Mouse (Mus musculus) testis, adult 2 months (tissue): ENCODE data around the gene Ddx10. TPM values are rescaled to one million over a fixed set of nuclear protein-coding genes. Genes with fewer than 3 reads are reported as not detected.

Experiments used
- H3K27ac ChIP-seq: fragments of 200-500 bp; 2 replicates; pipeline ENCODE4 v1.5.1; 2012; ENCODE audit warnings: low read depth, low read length; ENCODE audit not compliant: control insufficient read depth, insufficient read depth
- H3K27me3 ChIP-seq: fragments of 200-500 bp; 2 replicates; pipeline ENCODE4 v1.6.1; 2012; ENCODE audit warnings: mild to moderate bottlenecking, low read length, moderate library complexity; ENCODE audit not compliant: control insufficient read depth, insufficient read depth
- H3K36me3 ChIP-seq: fragments of 200-500 bp; 2 replicates; pipeline ENCODE4 v1.6.1; 2012; ENCODE audit warnings: mild to moderate bottlenecking, low read length; ENCODE audit not compliant: control insufficient read depth, insufficient read depth
- H3K4me1 ChIP-seq: fragments of 200-500 bp; 2 replicates; pipeline ENCODE4 v1.6.1; 2012; ENCODE audit warnings: low read length; ENCODE audit not compliant: control insufficient read depth, insufficient read depth
- H3K4me3 ChIP-seq: fragments of 200-500 bp; 2 replicates; pipeline ENCODE4 v1.5.1; 2012; ENCODE audit warnings: low read depth, mild to moderate bottlenecking, low read length, moderate library complexity, mixed read lengths; ENCODE audit not compliant: control insufficient read depth
- CTCF ChIP-seq: fragments of 200-500 bp; IDR thresholded peaks from 2 replicates; pipeline ENCODE4 v1.5.1; 2012; ENCODE audit warnings: low read depth, mild to moderate bottlenecking, inconsistent platforms, low read length, moderate library complexity; ENCODE audit not compliant: control insufficient read depth, insufficient read depth, insufficient replicate concordance
- POLR2A ChIP-seq: fragments of 200-500 bp; IDR thresholded peaks from 2 replicates; pipeline ENCODE4 v1.6.1; 2012; ENCODE audit warnings: low read depth, mild to moderate bottlenecking, inconsistent platforms, low read length, moderate library complexity; ENCODE audit not compliant: control insufficient read depth
- polyA plus RNA-seq: library from polyadenylated mRNA; depleted of rRNA; stranded (reverse); fragments of >200 nt; gene quantifications from 2 replicates; pipeline ENCODE4 v1.2.3, GENCODE M21; 2012

Ddx10 gene
- polyA plus RNA-seq, 1 experiment = 4.5 TPM

- TF ChIP-seq POLR2A = no peak
- TF ChIP-seq CTCF = no peak
- no peak overlapping the region for H3K27ac ChIP-seq
- no peaks in the 10 kb centered on the region for H3K4me1 ChIP-seq
- no peak overlapping the region for H3K4me3 ChIP-seq
- no peaks in the 10 kb centered on the region for H3K36me3 ChIP-seq
- H3K27me3 ChIP-seq = no peaks in the 10 kb centered on the region
These were observed 23.6 kb upstream of the Ddx10 start for GRCm38 (mm10) chr9:53271281-53272022.

GRCm38 (mm10) chr9:53269466-53269755 lies 21.6 kb upstream of the Ddx10 start:
- no peaks in the 10 kb centered on the region for H3K36me3 ChIP-seq
- H3K27ac ChIP-seq = no peak overlapping the region
- H3K27me3 ChIP-seq = no peaks in the 10 kb centered on the region
- no peaks in the 10 kb centered on the region for H3K4me1 ChIP-seq
- no peak overlapping the region for H3K4me3 ChIP-seq
- TF ChIP-seq CTCF (no peak), POLR2A (no peak)

DNA sequence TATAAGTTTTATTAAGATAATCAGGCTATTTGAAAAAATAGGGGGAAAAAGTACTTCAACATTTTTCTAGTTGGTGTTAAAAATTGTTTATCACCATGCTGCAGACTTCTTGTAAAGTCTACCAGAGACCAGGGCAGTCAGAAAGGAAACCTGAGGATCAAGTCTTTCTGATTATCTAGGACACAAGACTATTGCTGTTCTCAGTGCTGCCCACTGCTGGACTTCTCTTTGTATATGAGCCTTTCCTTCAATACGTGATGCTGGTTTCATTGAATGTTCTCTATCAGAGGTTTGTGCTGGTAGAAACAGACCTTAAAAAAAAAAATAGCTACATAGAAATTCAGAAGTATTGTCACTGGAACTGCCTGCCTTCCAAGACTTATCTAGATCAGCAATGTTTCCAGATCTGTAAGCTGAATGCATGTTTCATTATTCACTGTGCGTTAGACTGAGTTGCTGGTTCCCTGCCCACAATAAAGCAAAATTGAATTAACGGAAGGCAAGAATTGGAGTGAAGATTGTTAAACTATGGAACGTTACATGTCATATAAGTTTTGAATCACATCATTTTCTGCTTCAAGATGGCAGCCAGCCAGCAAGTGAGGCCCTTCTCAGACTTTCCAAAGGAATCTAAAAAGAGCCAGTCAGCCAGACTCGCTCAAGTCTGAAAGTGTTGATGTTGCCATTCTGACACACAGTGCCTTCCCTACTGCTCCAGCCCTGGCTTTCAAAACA lies 21.0 kb upstream of the Ddx10 start:
- Histone ChIP-seq H3K36me3 (no peaks in the 10 kb centered on the region), H3K27ac (no peak overlapping the region), H3K4me3 (no peak overlapping the region), H3K27me3 (no peaks in the 10 kb centered on the region), H3K4me1 (no peaks in the 10 kb centered on the region)
- no peak for TF ChIP-seq POLR2A
- TF ChIP-seq CTCF = no peak

- Histone ChIP-seq H3K36me3 (no peaks in the 10 kb centered on the region), H3K4me3 (no peak overlapping the region), H3K27ac (no peak overlapping the region), H3K27me3 (no peaks in the 10 kb centered on the region), H3K4me1 (no peaks in the 10 kb centered on the region)
- TF ChIP-seq POLR2A (no peak), CTCF (no peak)
These were observed 20.2 kb upstream of the Ddx10 start for GRCm38 (mm10) chr9:53268036-53268435.

GRCm38 (mm10) chr9:53265589-53265988 lies 17.7 kb upstream of the Ddx10 start:
- TF ChIP-seq CTCF (no peak), POLR2A (no peak)
- H3K4me3 ChIP-seq = no peak overlapping the region; the same call in 1 of the 2 replicates
- no peaks in the 10 kb centered on the region for H3K4me1 ChIP-seq
- no peaks in the 10 kb centered on the region for H3K36me3 ChIP-seq
- no peaks in the 10 kb centered on the region for H3K27me3 ChIP-seq
- no peak overlapping the region for H3K27ac ChIP-seq

- peak overlapping the region; percentile 55 for H3K4me3 ChIP-seq
- no peak overlapping the region for H3K27ac ChIP-seq
- no peaks in the 10 kb centered on the region for H3K36me3 ChIP-seq
- TF ChIP-seq POLR2A (no peak), CTCF (no peak)
- no peaks in the 10 kb centered on the region for H3K27me3 ChIP-seq
- no peaks in the 10 kb centered on the region for H3K4me1 ChIP-seq
These were observed 16.5 kb upstream of the Ddx10 start for GRCm38 (mm10) chr9:53264387-53264786.

DNA sequence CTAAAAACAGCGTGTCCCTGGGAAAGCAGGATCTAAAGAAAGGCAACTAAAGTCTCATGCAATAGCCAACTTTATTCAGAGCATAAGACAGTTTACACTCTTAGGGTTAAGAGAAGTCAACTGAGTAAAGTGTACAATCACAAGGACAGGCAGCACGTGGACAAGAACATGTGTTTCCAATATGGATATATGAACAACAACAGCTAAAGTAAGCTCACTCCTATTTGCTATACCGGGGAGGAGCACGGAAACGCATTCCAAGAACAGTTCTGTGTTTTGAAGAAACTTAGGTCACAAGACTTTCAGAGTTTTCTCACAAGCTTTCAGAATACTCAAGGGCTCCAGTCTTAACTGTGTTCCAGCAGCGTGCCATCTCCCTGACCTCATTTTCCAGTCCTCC lies 10.3 kb upstream of the Ddx10 start:
- H3K4me1 ChIP-seq = no peaks in the 10 kb centered on the region
- H3K27ac ChIP-seq = no peak overlapping the region
- H3K27me3 ChIP-seq = no peaks in the 10 kb centered on the region
- no peaks in the 10 kb centered on the region for H3K36me3 ChIP-seq
- no peak overlapping the region for H3K4me3 ChIP-seq
- TF ChIP-seq CTCF (no peak), POLR2A (no peak)
